Mouse (Mus musculus): ENCODE results near the gene Shank2. TPM values are rescaled to one million over a fixed set of nuclear protein-coding genes. Genes with fewer than 3 reads are reported as not detected.

Gene Shank2
- total RNA-seq, 2 experiments from 2014 or later: 0.11 to 0.12 TPM

DNA sequence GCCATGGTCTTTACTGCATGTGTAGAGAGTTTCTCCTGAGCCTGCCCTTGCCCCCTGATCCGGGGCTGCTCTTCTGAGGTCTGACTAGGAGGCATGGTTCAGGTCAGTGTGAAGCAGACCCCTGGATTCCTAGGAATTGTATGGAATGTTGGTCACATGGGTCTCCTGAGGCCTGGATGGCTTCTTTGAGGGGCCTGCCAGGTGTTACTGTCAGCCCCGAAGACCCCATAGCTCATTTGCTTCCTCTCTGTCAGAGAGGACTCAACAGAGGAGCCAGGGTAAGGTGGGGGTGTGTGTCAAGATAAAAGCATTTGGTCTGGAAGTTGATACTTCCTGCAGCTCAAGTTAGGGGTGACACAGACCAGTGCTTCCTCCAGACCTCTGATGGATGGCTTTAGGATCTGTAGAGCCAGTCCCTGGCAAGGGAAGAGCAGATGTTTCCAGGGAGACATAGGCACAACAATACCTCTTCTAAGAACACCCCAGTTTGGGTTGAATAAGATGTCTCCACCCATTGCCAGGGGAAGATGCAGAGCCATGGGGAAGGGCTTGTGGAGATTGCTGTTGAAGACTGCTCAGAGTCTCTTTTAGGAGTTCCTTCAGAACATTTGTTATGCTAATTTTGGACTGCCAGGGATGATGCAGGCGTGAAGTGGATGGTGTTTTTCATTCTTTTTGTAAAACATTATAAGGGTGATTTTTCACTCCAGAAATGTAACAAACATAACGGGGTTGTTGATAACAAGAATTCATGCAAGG, 100.7 kb downstream of the Shank2 start:
- DNase-seq (ENCODE audit: low spot score): no peak

DNA sequence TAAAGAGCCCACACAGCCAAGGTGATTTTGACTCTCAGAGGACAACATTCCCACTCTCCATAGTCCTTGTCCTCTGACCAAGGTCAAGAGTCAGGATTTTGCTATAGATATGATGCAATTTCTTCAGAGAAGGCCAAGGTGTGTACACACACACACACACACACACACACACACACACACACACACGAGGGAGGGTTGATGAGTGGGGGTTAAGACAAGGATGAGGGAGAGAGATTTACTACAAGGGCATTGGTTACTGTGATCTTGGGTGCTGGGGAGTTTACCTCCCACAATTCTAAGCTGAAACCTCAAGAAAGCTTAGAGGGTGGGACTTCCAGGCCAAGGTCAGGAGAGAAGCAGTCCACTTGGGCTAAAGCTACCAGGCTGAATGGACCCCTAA, 104.2 kb downstream of the Shank2 start:
- DNase-seq (ENCODE audit: low spot score): no peak

DNA sequence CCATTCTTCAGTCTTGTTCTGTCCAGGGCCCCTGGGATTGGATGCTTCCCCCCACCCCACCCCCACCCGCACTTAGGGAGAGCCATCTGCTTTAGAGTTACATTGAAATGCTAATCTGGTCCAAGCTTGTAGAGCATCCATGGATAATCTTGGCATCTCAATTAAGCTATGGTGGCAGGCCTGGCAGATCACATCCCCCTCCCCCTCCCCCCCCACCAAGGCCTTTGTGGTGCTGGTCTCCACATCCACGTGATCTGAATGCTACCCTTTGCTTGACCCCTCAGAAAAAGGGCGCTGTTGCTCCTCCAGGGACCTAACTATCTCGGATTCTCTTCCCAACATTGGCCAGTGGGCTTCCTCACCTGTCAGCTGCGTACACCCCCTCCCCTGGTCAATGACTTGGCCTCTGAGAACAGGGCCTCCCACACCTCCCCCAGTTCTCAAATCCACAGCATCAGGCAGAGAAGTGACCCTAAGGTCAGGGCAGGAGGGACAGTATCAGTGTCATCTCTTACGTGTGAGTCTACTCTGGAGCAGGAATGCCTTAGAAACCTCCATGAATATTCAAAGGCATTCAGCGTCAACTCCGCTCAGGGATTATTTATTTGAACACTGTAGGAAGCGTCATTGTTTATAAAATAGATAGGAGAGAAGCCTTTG, 104.8 kb downstream of the Shank2 start:
- DNase-seq (ENCODE audit: low spot score): no peak

GRCm38 (mm10) chr7:144108141-144108540, 106.4 kb downstream of the Shank2 start:
- DNase-seq (ENCODE audit: low spot score): no peak

GRCm38 (mm10) chr7:144111026-144111604, 109.4 kb downstream of the Shank2 start:
- no peak for DNase-seq (ENCODE audit: low spot score)

- no peak for DNase-seq (ENCODE audit: low spot score)
These were observed 110.3 kb downstream of the Shank2 start for GRCm38 (mm10) chr7:144111981-144112380.

- no peak for DNase-seq (ENCODE audit: low spot score)
These were observed 112.5 kb downstream of the Shank2 start for GRCm38 (mm10) chr7:144114230-144114629.

- DNase-seq (ENCODE audit: low spot score): no peak
These were observed 117.8 kb downstream of the Shank2 start for GRCm38 (mm10) chr7:144119562-144119961.

- no peak for DNase-seq (ENCODE audit: low spot score)
These were observed 131.1 kb downstream of the Shank2 start for GRCm38 (mm10) chr7:144132699-144133387.

GRCm38 (mm10) chr7:144133388-144133998, 131.8 kb downstream of the Shank2 start:
- DNase-seq (ENCODE audit: low spot score): no peak

GRCm38 (mm10) chr7:144134699-144135098, 133.0 kb downstream of the Shank2 start:
- DNase-seq (ENCODE audit: low spot score): no peak

DNA sequence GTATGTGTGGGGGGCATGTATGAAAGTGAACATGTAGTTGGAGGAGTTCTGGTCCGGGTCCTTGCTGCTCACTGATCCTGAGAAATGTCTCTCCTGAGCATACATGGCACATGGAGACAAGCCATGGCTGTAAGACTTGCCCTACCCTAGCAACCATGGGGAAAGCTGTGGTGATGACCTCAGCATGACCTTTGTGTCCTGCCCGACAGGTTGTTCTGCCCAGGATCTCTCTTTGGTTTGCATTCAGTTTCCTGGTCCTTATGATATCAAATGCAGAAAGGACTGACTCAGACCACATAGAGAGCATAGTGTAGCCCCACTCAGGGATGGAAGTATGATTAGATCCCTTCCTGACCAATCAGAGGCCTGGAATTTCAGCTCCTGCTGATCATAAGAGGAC, 136.1 kb downstream of the Shank2 start:
- no peak for DNase-seq (ENCODE audit: low spot score)

DNA sequence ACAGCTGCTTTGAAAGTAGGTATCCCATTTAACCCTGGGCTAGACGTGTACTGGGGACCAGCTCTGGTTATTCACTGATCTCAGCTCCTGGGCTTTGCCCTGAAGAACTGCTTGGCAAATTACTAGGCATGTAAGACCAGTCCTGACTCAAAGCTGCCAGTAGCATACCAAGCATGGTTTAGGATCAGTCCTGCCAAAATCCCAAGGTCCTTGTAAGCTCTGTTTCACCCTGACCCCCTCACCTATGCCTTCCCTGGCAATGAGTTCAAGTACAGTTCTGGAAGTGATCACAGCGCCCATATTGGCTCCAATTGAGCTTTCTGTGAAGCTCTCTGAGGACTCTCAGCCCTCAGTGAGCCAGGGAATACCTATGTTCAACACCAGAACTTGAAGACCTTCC, 136.7 kb downstream of the Shank2 start:
- no peak for DNase-seq (ENCODE audit: low spot score)

GRCm38 (mm10) chr7:144139691-144140090, 138.0 kb downstream of the Shank2 start:
- no peak for DNase-seq (ENCODE audit: low spot score)

GRCm38 (mm10) chr7:144140470-144140869, 138.7 kb downstream of the Shank2 start:
- no peak for DNase-seq (ENCODE audit: low spot score)

GRCm38 (mm10) chr7:144142036-144142435, 140.3 kb downstream of the Shank2 start:
- DNase-seq (ENCODE audit: low spot score): no peak

DNA sequence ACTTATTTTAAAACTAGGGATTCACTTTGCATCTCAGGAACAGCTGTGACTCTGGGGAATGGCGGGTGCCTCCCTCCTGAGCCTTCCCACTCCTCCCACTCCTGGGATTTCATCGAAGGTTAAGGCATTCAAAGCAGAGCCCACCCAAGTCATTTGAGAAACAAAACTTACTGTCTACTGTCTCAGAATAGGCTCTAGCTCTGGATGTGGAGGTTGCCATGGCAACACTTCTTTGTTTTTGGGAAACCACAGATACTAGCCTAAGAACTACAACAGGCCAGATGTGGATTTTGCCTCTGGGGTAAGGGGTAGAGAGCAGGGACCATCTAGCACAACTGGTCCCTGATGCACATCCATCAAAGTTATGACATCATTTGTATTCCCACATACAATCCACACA, 142.2 kb downstream of the Shank2 start:
- no peak for DNase-seq (ENCODE audit: low spot score)

- no peak for DNase-seq (ENCODE audit: low spot score)
These were observed 146.4 kb downstream of the Shank2 start for GRCm38 (mm10) chr7:144148111-144148510.

DNA sequence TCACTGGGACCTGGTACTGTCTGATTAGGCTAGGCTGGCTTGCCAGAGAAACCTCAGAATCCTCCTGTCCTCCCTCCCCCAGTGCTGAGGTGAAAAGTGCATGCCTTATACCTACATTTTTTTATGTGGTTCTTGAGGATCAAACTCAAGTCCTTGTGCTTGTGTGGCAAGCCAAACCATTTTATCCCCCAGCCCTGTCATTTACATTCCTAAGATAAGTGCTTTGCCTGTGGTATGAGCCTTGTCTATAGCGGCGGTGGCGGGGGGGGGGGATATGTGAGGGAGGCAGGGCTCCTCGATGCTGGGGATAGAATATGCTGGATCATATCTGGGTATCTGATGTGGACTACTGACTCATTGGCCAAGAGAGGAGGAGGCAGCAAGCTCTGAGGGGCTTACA, 151.4 kb downstream of the Shank2 start:
- DNase-seq (ENCODE audit: low spot score): no peak

DNA sequence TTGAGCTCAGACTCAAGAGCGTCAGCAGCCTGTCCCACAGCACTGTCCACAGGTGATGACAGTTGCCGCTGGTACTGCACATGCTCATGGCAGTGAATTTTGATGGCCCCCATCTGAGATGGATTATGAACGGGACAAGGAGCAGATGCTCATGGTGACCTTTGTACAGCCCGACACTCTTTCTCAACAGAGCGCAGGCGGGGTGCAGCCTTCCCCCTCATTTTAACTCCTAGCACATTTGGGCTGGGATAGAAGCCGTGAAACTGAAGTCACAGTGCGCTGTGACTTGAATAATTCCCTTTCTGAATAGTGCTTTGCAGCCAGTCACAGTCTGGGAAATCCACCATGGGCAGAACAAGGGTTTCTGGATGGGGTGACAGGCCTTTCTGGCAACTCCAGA, 152.0 kb downstream of the Shank2 start:
- DNase-seq (ENCODE audit: low spot score): no peak

GRCm38 (mm10) chr7:144157936-144158335, 156.2 kb downstream of the Shank2 start:
- DNase-seq (ENCODE audit: low spot score): no peak

DNA sequence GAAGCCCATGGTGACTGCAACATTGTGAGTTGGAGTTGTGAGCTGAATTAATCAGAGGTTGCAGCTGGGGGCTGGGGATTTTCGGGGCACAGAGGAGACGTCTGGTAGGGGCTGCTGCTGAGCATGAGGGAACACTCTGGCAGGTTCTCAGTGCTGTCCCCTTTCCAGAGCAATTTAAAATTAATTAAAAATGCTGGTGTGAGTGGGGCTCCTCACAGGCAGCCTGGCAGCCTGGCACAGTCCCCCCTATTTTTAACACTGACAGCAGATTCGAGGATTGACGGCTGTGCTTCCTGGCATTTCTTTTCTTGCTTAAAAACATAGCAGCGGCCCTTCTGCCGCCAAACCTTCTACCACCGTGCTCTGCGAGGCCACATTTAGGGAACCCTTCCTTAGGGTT, 157.8 kb downstream of the Shank2 start:
- DNase-seq (ENCODE audit: low spot score): no peak
